Mouse (Mus musculus) liver, embryonic 11.5 days (tissue): ENCODE data around the gene Rps6ka6. TPM values are rescaled to one million over a fixed set of nuclear protein-coding genes. Genes with fewer than 3 reads are reported as not detected.

Source experiments
- ATAC-seq: fragments of 200-750 bp; cut with Nextera tagmentation; replicated peaks from 2 replicates; pipeline ENCODE4 v1.8.0; 2017; ENCODE audit warnings: moderate number of reproducible peaks, mild to moderate bottlenecking, moderate TSS enrichment, moderate library complexity; ENCODE audit not compliant: low FRiP score
- DNase-seq: peaks from one replicate; pipeline ENCODE4 v3.0.0-alpha.2; 2017; ENCODE audit warnings: low spot score
- H3K27ac ChIP-seq: fragments of 300-500 bp; sonication (generic); 2 replicates; pipeline ENCODE4 v1.5.1; 2014; ENCODE audit warnings: mild to moderate bottlenecking, low read depth, low read length, control low read depth
- H3K27me3 ChIP-seq: fragments of 300-500 bp; sonication (generic); replicated peaks from 2 replicates; pipeline ENCODE4 v1.6.1; 2014; ENCODE audit warnings: low read length, mixed read lengths; ENCODE audit not compliant: control insufficient read depth, insufficient read depth
- H3K36me3 ChIP-seq: fragments of 300-500 bp; sonication (generic); 2 replicates; pipeline ENCODE4 v1.6.1; 2014; ENCODE audit warnings: mild to moderate bottlenecking, low read length, moderate library complexity, mixed read lengths; ENCODE audit not compliant: control insufficient read depth, insufficient read depth
- H3K4me1 ChIP-seq: fragments of 300-500 bp; sonication (generic); replicated peaks from 2 replicates; pipeline ENCODE4 v1.6.1; 2014; ENCODE audit warnings: low read length, mixed read lengths; ENCODE audit not compliant: control insufficient read depth, insufficient read depth
- H3K4me2 ChIP-seq: fragments of 300-500 bp; sonication (generic); 2 replicates; pipeline ENCODE4 v1.6.1; 2014; ENCODE audit warnings: mild to moderate bottlenecking, control low read depth, moderate library complexity
- H3K4me3 ChIP-seq: fragments of 300-500 bp; sonication (generic); 2 replicates; pipeline ENCODE4 v1.5.1; 2014; ENCODE audit warnings: low read depth, low read length, control low read depth
- H3K9ac ChIP-seq: fragments of 300-500 bp; sonication (generic); 2 replicates; pipeline ENCODE4 v1.6.1; 2014; ENCODE audit warnings: low read depth, low read length, control low read depth
- H3K9me3 ChIP-seq: fragments of 300-500 bp; sonication (generic); 2 replicates; pipeline ENCODE4 v1.6.1; 2016; ENCODE audit warnings: low read length, inconsistent platforms, mixed read lengths; ENCODE audit not compliant: control insufficient read depth
- WGBS: fragments of 180-500 bp; shearing (Covaris S2); extraction: QIAGEN DNeasy Blood & Tissue Kit; methylation state at CpG from one replicate; pipeline ENCODE4 v1.1.7; 2014; 5-methylcytosine and 5-hydroxymethylcytosine counted together
- polyA plus RNA-seq: library from polyadenylated mRNA; unstranded; fragments of >200 nt; fragmentation: Nextera tagmentation; extraction: Ambion mirVana; gene quantifications from 2 replicates; pipeline ENCODE4 v1.2.1, GENCODE M21; 2014

Gene Rps6ka6
- polyA plus RNA-seq, 1 experiment from 2014 or later = 39.7 TPM

- Histone ChIP-seq H3K27me3 (no peaks in the 10 kb centered on the region), H3K9ac (no peak overlapping the region), H3K9me3 (no peaks in the 10 kb centered on the region), H3K36me3 (no peaks in the 10 kb centered on the region), H3K4me2 (no peak overlapping the region), H3K4me1 (no peaks in the 10 kb centered on the region), H3K27ac (no peak overlapping the region), H3K4me3 (no peak overlapping the region)
- ATAC-seq (no peak), DNase-seq (no peak)
- WGBS = 89% methylated on average over 4 of the region's 4 CpGs
These were observed 123.0 kb downstream of the Rps6ka6 start for GRCm38 (mm10) chrX:111414775-111415174.

- DNase-seq (no peak), ATAC-seq (no peak)
- Histone ChIP-seq H3K4me3 (no peak overlapping the region), H3K36me3 (no peaks in the 10 kb centered on the region), H3K27me3 (no peaks in the 10 kb centered on the region), H3K4me2 (no peak overlapping the region), H3K4me1 (no peaks in the 10 kb centered on the region), H3K9me3 (no peaks in the 10 kb centered on the region), H3K9ac (no peak overlapping the region), H3K27ac (no peak overlapping the region)
- WGBS = 80% methylated on average over 2 of the region's 2 CpGs
These were observed 132.9 kb downstream of the Rps6ka6 start for GRCm38 (mm10) chrX:111404816-111405215.

- no peaks in the 10 kb centered on the region for H3K27me3 ChIP-seq
- H3K4me1 ChIP-seq = no peaks in the 10 kb centered on the region
- H3K36me3 ChIP-seq = no peaks in the 10 kb centered on the region
- H3K4me3 ChIP-seq = no peak overlapping the region
- no peaks in the 10 kb centered on the region for H3K9me3 ChIP-seq
- 68% methylated on average over 5 of the region's 5 CpGs for WGBS
- DNase-seq (no peak), ATAC-seq (no peak)
- H3K27ac ChIP-seq = no peak overlapping the region
- H3K9ac ChIP-seq = no peak overlapping the region
- H3K4me2 ChIP-seq = no peak overlapping the region
These were observed 160.7 kb downstream of the Rps6ka6 start for GRCm38 (mm10) chrX:111377020-111377419.

- no peaks in the 10 kb centered on the region for H3K27me3 ChIP-seq
- no peak overlapping the region for H3K4me2 ChIP-seq
- DNase-seq (no peak), ATAC-seq (no peak)
- no peak overlapping the region for H3K27ac ChIP-seq
- no peak overlapping the region for H3K9ac ChIP-seq
- H3K4me3 ChIP-seq = no peak overlapping the region
- WGBS = 35% methylated on average over 1 of the region's 1 CpGs
- H3K4me1 ChIP-seq = no peaks in the 10 kb centered on the region
- no peaks in the 10 kb centered on the region for H3K36me3 ChIP-seq
- H3K9me3 ChIP-seq = no peaks in the 10 kb centered on the region
These were observed 163.6 kb downstream of the Rps6ka6 start for GRCm38 (mm10) chrX:111374177-111374576.

Other genes starting within 250 kb of the Rps6ka6 start
- 0.47 and 0.49 TPM in 2 replicates for gene Hdx, start 159.1 kb upstream of the Rps6ka6 start, polyA plus RNA-seq